Mouse (Mus musculus) embryonic facial prominence, embryonic 14.5 days (tissue): Measurements from ENCODE around the gene Ano3. TPM values are rescaled to one million over a fixed set of nuclear protein-coding genes. Genes with fewer than 3 reads are reported as not detected.

Experiments used
- ATAC-seq: fragments of 200-750 bp; cut with Nextera tagmentation; 2 replicates; pipeline ENCODE4 v1.8.0; 2017; ENCODE audit warnings: low read depth, moderate number of reproducible peaks, moderate TSS enrichment
- DNase-seq: peaks from one replicate; pipeline ENCODE4 v3.0.0-alpha.2; 2015; ENCODE audit warnings: low spot score
- H3K27ac ChIP-seq: fragments of 300-500 bp; sonication (generic); replicated peaks from 2 replicates; pipeline ENCODE4 v1.5.1; 2014; ENCODE audit warnings: low read depth, mild to moderate bottlenecking, low read length, moderate library complexity
- H3K27me3 ChIP-seq: fragments of 300-500 bp; sonication (generic); replicated peaks from 2 replicates; pipeline ENCODE4 v1.6.1; 2014; ENCODE audit warnings: low read length; ENCODE audit not compliant: control insufficient read depth, insufficient read depth
- H3K36me3 ChIP-seq: fragments of 300-500 bp; sonication (generic); 2 replicates; pipeline ENCODE4 v1.6.1; 2014; ENCODE audit warnings: low read length, mixed read lengths; ENCODE audit not compliant: control insufficient read depth, insufficient read depth
- H3K4me1 ChIP-seq: fragments of 300-500 bp; sonication (generic); 2 replicates; pipeline ENCODE4 v1.6.1; 2014; ENCODE audit warnings: antibody characterized with exemption, low read length; ENCODE audit not compliant: control insufficient read depth, insufficient read depth
- H3K4me2 ChIP-seq: fragments of 300-500 bp; sonication (generic); 2 replicates; pipeline ENCODE4 v1.6.1; 2014; ENCODE audit warnings: low read depth, mild to moderate bottlenecking, low read length, moderate library complexity, mixed read lengths
- H3K4me3 ChIP-seq: fragments of 300-500 bp; sonication (generic); 2 replicates; pipeline ENCODE4 v1.5.1; 2014; ENCODE audit warnings: low read depth, mild to moderate bottlenecking, low read length
- H3K9ac ChIP-seq: fragments of 300-500 bp; sonication (generic); 2 replicates; pipeline ENCODE4 v1.6.1; 2014; ENCODE audit warnings: low read depth, mild to moderate bottlenecking, low read length, moderate library complexity, mixed read lengths
- H3K9me3 ChIP-seq: fragments of 300-500 bp; sonication (generic); 2 replicates; pipeline ENCODE4 v1.6.1; 2016; ENCODE audit warnings: low read length; ENCODE audit not compliant: control insufficient read depth
- WGBS: fragments of 180-500 bp; shearing (Covaris S2); extraction: QIAGEN DNeasy Blood & Tissue Kit; methylation state at CpG from one replicate; pipeline ENCODE4 v1.1.7; 2014; 5-methylcytosine and 5-hydroxymethylcytosine counted together
- polyA plus RNA-seq: library from polyadenylated mRNA; unstranded; fragments of >200 nt; fragmentation: Nextera tagmentation; extraction: Ambion mirVana; gene quantifications from 2 replicates; pipeline ENCODE4 v1.2.1, GENCODE M21; 2014

The Ano3 gene
- polyA plus RNA-seq, 1 experiment from 2014 or later, result 0.78 TPM

DNA sequence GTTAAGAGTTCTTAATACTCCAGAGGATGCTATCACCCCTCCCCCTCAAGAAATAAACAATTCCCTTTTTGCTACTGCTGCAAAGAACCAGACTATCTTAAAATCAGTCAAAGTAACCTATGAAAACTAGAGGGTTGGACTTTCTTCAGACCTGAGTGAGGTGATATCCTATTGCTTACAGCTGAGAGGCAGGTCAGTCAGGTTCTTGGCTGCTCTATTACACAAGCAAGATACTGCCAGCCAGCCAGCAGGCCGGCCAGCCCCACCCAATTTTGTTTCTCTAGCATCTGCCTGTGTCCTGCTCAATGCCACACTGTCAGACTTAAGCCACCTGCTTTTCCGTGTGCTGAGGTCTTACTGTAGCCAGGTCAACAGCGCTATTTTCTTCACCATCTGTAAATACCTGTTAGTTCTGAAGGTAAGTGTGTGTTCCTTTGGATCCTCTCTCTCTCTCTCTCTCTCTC is 229.4 kb downstream of the Ano3 start, which contains the start of gene Muc15:
Gene Muc15 (plus strand): TSS at position 51 of the 464 bp plus-strand sequence.
- WGBS, result 33% methylated on average over 3 of the region's 3 CpGs
- Histone ChIP-seq H3K27me3 (no peaks in the 10 kb centered on the region), H3K4me1 (no peaks in the 10 kb centered on the region), H3K9me3 (no peaks in the 10 kb centered on the region), H3K4me2 (no peak within 1 kb of the TSS), H3K36me3 (no peaks in the 10 kb centered on the region), H3K27ac (no peak within 1 kb of the TSS), H3K4me3 (no peak within 1 kb of the TSS), H3K9ac (no peak within 1 kb of the TSS)
- DNase-seq (peak; percentile 16), ATAC-seq (0 out of 2 replicates have a peak, but pooled peaks have one; percentile 30)

DNA sequence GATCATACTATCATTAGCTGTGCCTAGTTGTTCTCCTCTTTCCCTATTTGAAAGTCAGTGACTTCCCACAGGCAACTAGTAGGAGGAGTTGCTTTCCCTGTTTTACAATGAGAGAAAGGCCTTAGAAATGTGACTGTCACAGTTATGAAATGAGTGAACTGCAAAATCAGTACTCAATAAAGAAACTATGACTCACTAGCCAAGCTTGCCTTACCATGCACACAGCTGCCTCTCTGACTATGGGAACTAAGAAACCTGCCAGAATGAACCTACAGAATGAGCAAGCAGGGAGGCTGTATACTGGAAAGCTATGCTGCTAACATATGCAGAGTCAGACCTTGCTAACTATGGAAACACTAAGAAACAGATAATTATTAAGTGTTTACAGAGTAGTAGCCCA is 231.7 kb downstream of the Ano3 start:
- ATAC-seq, result no peak
- Histone ChIP-seq H3K4me3 (no peak overlapping the region), H3K27ac (no peak overlapping the region), H3K4me1 (no peaks in the 10 kb centered on the region), H3K27me3 (no peaks in the 10 kb centered on the region), H3K9me3 (no peaks in the 10 kb centered on the region), H3K36me3 (no peaks in the 10 kb centered on the region), H3K9ac (no peak overlapping the region), H3K4me2 (no peak overlapping the region)
- no peak for DNase-seq

- Histone ChIP-seq H3K36me3 (no peaks in the 10 kb centered on the region), H3K27ac (no peak overlapping the region; the same call in 1 of the 2 replicates), H3K4me1 (no peaks in the 10 kb centered on the region), H3K4me3 (no peak overlapping the region), H3K4me2 (no peak overlapping the region), H3K9ac (no peak overlapping the region), H3K27me3 (no peaks in the 10 kb centered on the region), H3K9me3 (no peaks in the 10 kb centered on the region)
- ATAC-seq (peak; percentile 83; the same call in 1 of the 2 replicates), DNase-seq (peak; percentile 82)
- 66% methylated on average over 10 of the region's 10 CpGs for WGBS
Observed at GRCm38 (mm10) chr2:110710055-110710720, 240.5 kb downstream of the Ano3 start.

GRCm38 (mm10) chr2:110709436-110709835 is 241.3 kb downstream of the Ano3 start:
- H3K4me3 ChIP-seq, result no peak overlapping the region
- H3K4me1 ChIP-seq, result no peaks in the 10 kb centered on the region
- no peaks in the 10 kb centered on the region for H3K9me3 ChIP-seq
- H3K27me3 ChIP-seq, result no peaks in the 10 kb centered on the region
- no peak overlapping the region for H3K9ac ChIP-seq
- H3K4me2 ChIP-seq, result no peak overlapping the region
- no peak overlapping the region for H3K27ac ChIP-seq
- DNase-seq (no peak), ATAC-seq (no peak)
- no peaks in the 10 kb centered on the region for H3K36me3 ChIP-seq
- WGBS, result 91% methylated on average over 3 of the region's 3 CpGs

DNA sequence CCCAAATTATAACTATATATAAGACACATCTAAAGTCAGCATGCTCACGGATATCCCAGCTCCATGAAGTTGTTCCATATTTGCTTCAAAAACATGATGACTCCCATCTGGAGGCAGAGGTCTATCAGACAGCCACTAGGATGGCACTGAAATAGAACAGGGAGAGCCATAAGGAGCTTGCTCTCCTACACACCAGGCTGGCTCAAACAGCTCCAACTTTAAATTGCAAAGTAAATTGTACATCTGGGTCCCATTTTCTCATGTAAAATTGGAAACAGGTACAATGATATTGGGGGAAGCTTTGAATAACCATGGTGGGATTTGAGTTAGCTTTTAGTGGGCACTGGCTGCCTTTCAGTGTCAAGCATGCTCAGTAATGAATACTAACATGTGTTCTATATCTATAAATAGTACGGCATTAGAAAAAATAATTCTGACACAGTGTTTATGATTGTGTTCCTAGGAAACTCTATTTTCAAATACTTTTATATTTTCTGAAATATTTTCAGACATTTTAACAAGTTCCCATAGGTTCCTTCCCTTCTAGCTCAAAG is 279.6 kb downstream of the Ano3 start:
- H3K9ac ChIP-seq, result no peak overlapping the region
- ATAC-seq (no peak), DNase-seq (peak; percentile 30)
- 43% methylated on average over 2 of the region's 2 CpGs for WGBS
- no peak overlapping the region for H3K27ac ChIP-seq
- no peak overlapping the region for H3K4me3 ChIP-seq
- H3K27me3 ChIP-seq, result no peaks in the 10 kb centered on the region
- H3K9me3 ChIP-seq, result no peaks in the 10 kb centered on the region
- H3K4me2 ChIP-seq, result no peak overlapping the region
- no peaks in the 10 kb centered on the region for H3K36me3 ChIP-seq
- H3K4me1 ChIP-seq, result no peaks in the 10 kb centered on the region

- DNase-seq, result peak; percentile 83
- no peaks in the 10 kb centered on the region for H3K36me3 ChIP-seq
- no peak overlapping the region for H3K27ac ChIP-seq
- H3K9ac ChIP-seq, result no peak overlapping the region
- ATAC-seq, result no peak
- H3K4me1 ChIP-seq, result no peaks in the 10 kb centered on the region
- H3K4me3 ChIP-seq, result no peak overlapping the region
- no peaks in the 10 kb centered on the region for H3K27me3 ChIP-seq
- H3K9me3 ChIP-seq, result no peaks in the 10 kb centered on the region
- no peak overlapping the region for H3K4me2 ChIP-seq
- WGBS, result 35% methylated on average over 4 of the region's 4 CpGs
Observed at GRCm38 (mm10) chr2:110663329-110663728, 287.4 kb downstream of the Ano3 start.

- H3K4me3 ChIP-seq, result no peak overlapping the region
- H3K27me3 ChIP-seq, result no peaks in the 10 kb centered on the region
- H3K4me1 ChIP-seq, result no peaks in the 10 kb centered on the region
- no peak for ATAC-seq
- DNase-seq, result no peak
- H3K9me3 ChIP-seq, result no peaks in the 10 kb centered on the region
- H3K4me2 ChIP-seq, result no peak overlapping the region
- H3K27ac ChIP-seq, result no peak overlapping the region
- no peaks in the 10 kb centered on the region for H3K36me3 ChIP-seq
- H3K9ac ChIP-seq, result no peak overlapping the region
Observed at GRCm38 (mm10) chr2:110644846-110645245, 305.9 kb downstream of the Ano3 start.

DNA sequence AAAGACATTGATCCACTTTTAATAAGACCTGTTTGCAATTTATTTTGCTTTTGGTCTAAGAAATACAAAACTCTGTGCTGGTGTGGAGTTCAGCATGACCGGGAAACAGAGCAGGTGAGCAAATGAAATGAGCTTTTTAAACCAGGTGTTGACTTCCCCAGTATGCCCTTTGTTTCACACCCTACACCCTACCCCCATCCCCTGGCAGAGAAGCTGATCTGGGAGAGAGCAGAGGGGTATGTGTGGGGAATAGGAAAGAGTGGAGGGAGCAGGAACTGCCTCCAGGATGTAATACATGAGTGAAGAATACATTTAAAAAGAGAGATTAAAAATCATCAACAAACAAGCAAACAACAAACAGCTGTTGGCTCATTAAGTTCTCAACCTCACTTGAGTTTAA is 306.4 kb downstream of the Ano3 start:
- ATAC-seq (no peak), DNase-seq (no peak)
- Histone ChIP-seq H3K27me3 (no peaks in the 10 kb centered on the region), H3K9me3 (no peaks in the 10 kb centered on the region), H3K4me2 (no peak overlapping the region), H3K9ac (no peak overlapping the region), H3K36me3 (no peaks in the 10 kb centered on the region), H3K27ac (no peak overlapping the region), H3K4me3 (no peak overlapping the region), H3K4me1 (no peaks in the 10 kb centered on the region)
- 57% methylated on average over 1 of the region's 1 CpGs for WGBS
